Mouse (Mus musculus) frontal cortex, postnatal 25 days (tissue): ENCODE measurements around the gene Irf7.

Experiments used
- DNase-seq, 2 experiments: peaks; one replicate each; pipeline ENCODE4 v3.0.0; 2022; ENCODE audit warnings: low spot score in 2 of 2

Irf7 gene

GRCm38 (mm10) chr7:141220377-141220776 lies 45.9 kb downstream of the Irf7 start:
- no peak for DNase-seq

GRCm38 (mm10) chr7:141219558-141220099 lies 46.7 kb downstream of the Irf7 start:
- no peak for DNase-seq

GRCm38 (mm10) chr7:141218557-141219133 lies 47.6 kb downstream of the Irf7 start:
- no peak for DNase-seq

- DNase-seq: no peak
Observed at GRCm38 (mm10) chr7:141218141-141218540, 48.1 kb downstream of the Irf7 start.

- no peak for DNase-seq
Observed at GRCm38 (mm10) chr7:141217343-141218013, 48.8 kb downstream of the Irf7 start.

GRCm38 (mm10) chr7:141216894-141217293 lies 49.4 kb downstream of the Irf7 start:
- DNase-seq: no peak

- no peak for DNase-seq
Observed at GRCm38 (mm10) chr7:141215880-141216733, 50.2 kb downstream of the Irf7 start.

- peak; percentile 32 to 55 for DNase-seq
Observed at GRCm38 (mm10) chr7:141215101-141215879, 51.0 kb downstream of the Irf7 start, which contains the start of gene Rassf7. Gene Rassf7, plus strand, starts transcription at chr7:141215860.

- DNase-seq: no peak
Observed at GRCm38 (mm10) chr7:141214310-141214709, 52.0 kb downstream of the Irf7 start.

GRCm38 (mm10) chr7:141213605-141214235 lies 52.6 kb downstream of the Irf7 start, which contains the start of gene Lmntd2:
Gene Lmntd2, minus strand, starts transcription at chr7:141214080.
- no peak for DNase-seq

- no peak for DNase-seq
Observed at GRCm38 (mm10) chr7:141213133-141213532, 53.1 kb downstream of the Irf7 start.
